Mouse (Mus musculus) left cerebral cortex, postnatal 4 days (tissue): Measurements from ENCODE around the gene Avpr1a. TPM values are rescaled to one million over a fixed set of nuclear protein-coding genes. Genes with fewer than 3 reads are reported as not detected.

Experiments used
- DNase-seq: peaks from one replicate; pipeline ENCODE4 v3.0.0-alpha.2; 2022
- intact Hi-C: fragments of 180-260 bp; cut with DNase I; formaldehyde crosslinking; loops from one replicate; pipeline ENCODE4 v1.15.1; 2025
- total RNA-seq, 2 experiments: library from RNA; stranded (reverse); gene quantifications; 2 replicates each; pipeline ENCODE4 v1.2.3; 2021

Avpr1a gene
- total RNA-seq, result 1 to 10 TPM; 4.6 to 4.8 TPM

DNA sequence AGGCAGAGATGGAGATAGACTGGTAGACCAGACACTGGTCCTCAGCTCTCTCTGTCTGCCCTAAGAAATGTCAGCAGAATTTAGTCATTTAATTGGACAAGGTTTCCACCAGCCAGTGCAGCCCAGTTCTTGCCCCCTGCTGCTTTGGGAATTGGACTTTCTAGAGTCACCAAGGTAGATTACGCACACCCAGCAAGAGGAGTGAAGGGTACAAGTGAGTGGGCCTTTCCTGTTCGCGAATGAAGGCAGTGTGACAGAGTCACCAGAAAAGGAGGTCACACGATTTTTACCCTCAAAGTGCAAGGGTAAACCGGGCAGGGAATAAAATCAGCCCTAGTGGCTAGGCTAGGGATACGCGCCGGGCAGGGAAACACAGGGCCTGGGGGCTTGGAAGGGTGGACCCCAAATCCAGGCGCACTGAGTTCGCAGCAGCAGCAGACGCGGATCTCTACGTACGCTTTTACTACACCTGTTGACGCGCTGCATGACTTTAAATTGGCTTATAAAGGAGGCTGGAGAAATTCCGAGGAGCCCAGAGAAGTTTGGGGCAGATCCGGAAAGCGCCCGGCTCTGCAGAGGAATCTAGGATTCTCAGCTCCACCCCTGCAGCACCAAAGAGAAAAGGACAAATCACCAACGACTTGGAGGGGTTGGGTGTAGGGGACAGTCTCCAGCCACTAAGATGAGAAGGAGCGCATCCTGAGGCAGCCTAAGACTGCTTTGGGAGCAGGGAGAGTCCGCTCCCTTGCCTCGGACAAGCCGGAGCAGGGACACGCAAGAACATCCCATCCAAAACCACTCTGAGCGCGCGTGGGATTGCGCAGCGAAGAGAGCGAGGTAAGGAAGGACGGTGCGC is at the start of gene Avpr1a:
Gene Avpr1a (plus strand): TSS at position 639 of the 856 bp plus-strand sequence.
- intact Hi-C loops, result loop anchor here (5.0 kb wide), 2 partner anchors 266 to 346 kb away; no protein-coding TSS in a partner anchor
- DNase-seq, result no peak

DNA sequence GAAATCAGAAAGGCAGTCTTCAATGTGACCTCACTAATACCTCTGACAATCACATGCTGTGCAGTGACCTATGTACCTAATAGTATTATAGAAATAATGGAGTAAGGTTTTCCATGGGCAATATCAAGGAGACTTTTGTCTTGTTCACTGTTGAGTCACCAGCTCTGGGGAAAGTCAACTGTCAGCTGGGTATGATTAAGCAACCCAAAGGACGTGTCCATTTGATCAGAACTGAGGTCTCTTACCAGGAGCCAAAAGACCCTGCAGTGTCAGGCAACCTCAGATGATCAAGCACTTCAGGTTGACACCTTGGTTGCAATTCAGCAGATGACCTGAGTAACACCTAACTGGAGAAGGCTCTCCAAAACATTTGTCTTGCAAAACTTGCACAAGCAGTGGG is 46.0 kb upstream of the Avpr1a start:
- no peak for DNase-seq
- intact Hi-C loops, result no loop called here

DNA sequence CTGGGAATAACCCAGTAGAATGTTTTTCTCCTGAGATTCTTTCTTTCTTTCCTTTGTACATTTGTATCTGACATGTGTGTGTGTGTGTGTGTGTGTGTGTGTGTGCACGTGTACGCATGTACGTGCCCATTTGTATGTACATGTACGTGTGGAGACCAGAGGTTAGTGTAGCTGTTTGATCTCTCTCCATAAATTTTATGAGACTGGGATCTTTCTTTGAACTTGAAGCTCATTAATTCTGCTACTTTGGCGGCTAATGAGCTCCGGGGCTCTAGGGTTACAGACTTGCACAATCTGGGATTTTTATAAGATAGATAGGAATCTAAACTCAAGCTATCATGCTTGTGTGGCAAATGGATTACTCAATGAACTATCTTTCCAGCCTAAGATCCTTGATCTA is 42.0 kb upstream of the Avpr1a start:
- no peak for DNase-seq
- intact Hi-C loops, result no loop called here

DNA sequence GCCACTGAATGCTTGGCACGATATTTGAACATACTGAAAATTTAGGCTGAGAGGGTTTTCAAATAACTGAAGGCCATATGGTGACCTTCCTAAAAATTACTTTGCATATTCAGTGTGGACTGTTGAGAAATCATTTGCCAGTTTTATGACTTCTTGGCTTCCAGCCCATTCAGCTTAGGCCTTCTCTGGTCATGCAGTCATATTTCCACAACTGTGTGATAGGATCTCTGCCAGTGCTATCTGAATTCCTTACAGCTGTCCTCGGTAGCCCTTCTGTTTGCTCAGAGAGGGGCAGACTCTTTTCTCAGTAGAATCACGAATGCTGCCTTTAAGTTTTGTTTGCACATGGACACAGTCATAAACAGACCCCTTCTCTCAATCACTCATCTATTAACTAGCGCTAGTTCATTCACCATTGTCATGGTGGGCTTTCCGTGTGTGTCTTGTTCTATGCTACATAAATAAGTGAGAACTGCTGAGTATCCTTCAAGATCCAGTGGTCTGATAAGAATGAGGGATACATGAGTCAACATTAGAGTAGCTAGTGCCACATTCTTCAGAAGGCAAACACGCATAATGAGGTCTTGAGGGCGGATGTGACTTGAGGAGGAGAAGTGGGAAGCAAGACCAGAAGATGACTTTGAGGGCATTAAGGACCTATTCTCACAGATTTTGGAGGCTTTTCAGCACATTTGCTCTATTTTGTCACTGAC is 39.4 kb upstream of the Avpr1a start:
- intact Hi-C loops, result no loop called here
- DNase-seq, result no peak

DNA sequence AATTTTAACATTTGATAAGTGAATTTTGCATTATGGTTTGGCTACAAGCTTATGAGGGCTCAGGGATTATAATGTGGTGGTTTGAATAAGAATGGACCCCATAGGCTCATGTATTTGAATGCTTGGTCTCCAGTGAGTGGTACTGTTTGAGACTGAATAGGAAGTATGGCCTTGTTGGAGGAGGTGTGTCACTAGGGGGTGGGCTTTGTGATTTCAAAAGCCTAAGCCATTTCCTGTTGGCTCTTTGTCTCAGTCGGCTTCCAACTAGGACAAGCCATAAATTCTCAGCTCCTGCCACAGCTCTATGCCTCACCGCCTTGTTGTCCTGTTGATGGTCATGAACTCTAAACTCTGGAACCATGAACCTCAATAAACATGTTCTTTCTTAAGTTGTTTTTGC is 37.5 kb upstream of the Avpr1a start:
- intact Hi-C loops, result no loop called here
- DNase-seq, result no peak

DNA sequence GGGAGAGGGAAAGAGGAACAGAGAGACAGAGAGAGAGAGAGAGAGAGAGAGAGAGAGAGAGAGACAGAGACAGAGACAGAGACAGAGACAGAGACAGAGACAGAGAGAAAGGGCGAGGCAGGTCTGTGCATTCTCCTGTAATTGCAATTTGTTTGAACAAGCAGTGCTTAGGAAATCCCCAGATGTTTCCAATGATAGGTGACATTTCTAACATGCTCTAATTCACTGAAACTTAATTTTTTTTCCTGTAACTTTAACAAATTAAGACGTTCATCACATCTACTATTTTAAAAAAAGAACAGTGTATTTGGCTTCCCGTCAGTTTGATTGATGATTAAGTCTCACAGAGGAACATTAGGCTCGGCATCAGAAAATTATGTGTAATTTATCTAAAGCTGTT is 15.6 kb upstream of the Avpr1a start:
- intact Hi-C loops, result no loop called here
- DNase-seq, result no peak

DNA sequence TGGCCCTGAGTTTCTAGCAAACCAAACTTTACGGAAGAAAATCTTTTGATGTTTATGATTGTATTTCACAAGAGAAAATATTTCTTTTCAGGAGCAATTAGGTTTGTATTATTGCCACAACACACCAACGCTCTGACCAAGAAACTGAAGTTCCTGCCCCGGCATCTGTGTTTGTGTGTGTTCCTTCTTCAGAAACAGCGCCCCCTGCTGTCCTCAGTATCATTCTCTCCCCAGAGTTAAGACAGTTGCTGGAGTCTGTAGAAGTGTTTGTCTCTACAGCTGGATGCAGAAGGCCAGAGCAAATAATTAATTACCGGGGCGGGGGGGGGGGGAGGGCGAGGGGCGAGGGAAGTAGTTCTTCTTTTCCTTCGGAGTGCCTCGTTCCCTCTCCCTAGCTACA is 1.0 kb upstream of the Avpr1a start:
- peak; percentile 80 for DNase-seq
- intact Hi-C loops, result loop anchor here (5.0 kb wide), 2 partner anchors 265 to 345 kb away; no protein-coding TSS in a partner anchor

DNA sequence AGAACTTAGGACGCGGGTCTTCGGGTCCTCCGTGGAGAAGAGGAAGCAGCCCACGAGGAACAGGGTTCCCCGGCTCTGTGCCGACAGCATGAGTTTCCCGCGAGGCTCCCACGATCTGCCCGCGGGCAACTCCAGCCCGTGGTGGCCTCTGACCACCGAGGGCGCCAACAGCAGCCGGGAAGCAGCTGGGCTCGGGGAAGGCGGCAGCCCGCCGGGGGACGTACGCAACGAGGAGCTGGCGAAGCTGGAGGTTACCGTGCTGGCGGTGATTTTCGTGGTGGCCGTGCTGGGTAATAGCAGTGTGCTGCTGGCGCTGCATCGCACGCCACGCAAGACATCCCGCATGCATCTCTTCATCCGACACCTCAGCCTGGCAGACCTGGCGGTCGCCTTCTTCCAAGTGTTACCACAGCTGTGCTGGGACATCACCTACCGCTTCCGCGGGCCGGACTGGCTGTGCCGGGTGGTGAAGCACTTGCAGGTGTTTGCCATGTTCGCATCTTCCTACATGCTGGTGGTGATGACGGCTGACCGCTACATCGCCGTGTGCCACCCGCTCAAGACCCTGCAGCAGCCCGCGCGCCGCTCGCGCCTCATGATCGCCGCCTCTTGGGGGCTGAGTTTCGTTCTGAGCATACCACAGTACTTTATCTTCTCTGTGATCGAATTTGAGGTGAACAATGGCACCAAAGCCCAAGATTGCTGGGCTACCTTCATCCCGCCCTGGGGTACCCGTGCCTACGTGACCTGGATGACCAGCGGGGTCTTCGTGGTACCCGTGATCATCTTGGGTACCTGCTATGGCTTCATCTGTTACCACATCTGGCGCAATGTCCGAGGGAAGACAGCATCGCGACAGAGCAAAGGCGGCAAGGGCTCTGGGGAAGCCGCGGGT is 665 bp downstream of the Avpr1a start:
- intact Hi-C loops, result loop anchor here (5.0 kb wide), 2 partner anchors 267 to 347 kb away; no protein-coding TSS in a partner anchor
- DNase-seq, result peak; percentile 30

DNA sequence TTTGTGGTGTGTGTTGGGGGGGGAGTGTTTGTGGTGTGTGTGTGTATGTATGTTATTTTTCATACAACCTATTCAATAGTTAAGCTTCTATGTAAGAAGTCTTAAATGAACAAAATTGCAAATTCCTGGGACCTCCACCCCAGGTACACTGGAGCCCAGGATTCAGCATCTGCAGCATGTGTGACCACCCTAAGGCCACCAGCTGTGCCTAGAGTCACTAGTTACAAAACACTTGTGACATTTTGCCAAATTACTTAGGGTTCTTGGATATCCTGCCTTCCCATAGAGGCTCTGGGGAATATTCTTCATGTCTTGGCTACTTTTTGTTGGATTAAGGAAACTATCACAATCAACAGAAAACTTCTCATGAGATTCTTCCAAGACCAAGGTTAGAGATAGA is 1.6 kb downstream of the Avpr1a start:
- DNase-seq, result no peak
- intact Hi-C loops, result loop anchor here (5.0 kb wide), 2 partner anchors 268 to 348 kb away; no protein-coding TSS in a partner anchor

DNA sequence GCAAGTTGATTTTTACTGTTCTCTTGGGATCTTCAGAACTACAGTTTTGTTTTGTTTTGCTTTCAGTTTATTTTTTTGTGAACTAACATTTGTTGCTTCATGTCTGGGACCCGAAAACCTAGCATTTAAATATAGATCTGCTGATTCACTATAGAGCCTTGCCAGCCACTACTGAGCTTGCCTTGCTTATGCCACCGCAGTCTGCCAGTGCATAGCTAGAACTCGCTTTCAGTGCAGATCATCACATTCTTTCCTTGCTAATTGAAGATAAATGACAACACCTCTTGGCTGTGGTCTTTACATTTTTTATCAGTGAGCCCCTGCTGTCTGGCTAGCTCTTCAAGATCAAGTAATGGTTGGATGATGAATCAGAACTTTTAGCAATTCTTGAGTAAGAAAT is 5.2 kb downstream of the Avpr1a start:
- intact Hi-C loops, result no loop called here
- DNase-seq, result no peak

DNA sequence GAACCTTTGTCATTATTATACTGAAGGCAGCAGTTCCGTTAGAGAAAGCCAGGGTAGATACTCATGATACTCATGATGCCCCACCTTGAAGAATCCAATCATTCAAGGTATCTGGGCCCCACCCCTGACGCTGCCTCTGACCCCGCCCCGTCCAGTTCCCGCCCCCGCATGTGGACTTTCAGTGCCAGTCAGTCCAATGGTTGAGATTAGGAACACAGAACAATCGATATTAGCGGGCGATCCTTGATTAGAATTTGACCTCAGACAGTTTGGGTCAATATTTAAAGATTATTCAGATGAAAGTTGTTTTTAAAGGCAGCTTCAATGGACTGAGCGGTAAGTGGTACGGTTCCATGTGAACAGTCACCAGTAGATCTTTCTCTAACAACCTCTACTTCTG is 7.5 kb downstream of the Avpr1a start:
- intact Hi-C loops, result no loop called here
- DNase-seq, result no peak

DNA sequence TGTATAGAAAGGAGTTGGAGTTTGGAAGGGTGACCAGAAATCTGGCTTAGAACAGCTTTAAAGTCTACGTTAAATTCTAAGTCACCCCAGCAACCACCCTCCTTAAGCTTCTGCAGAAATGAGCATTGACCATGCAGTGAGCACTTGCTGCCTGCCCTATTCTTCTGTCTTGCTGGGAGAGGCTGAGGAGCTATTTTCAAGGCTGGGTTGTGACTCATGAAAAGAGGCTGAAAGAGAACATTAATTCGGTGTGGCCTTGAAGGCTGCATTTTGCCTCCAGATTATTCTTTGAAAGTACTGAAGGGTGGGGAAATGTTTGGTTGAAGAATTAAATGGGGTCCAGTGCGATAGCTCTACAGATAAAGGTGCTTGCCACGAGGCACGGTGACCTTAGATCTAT is 28.5 kb downstream of the Avpr1a start:
- no peak for DNase-seq
- intact Hi-C loops, result no loop called here

DNA sequence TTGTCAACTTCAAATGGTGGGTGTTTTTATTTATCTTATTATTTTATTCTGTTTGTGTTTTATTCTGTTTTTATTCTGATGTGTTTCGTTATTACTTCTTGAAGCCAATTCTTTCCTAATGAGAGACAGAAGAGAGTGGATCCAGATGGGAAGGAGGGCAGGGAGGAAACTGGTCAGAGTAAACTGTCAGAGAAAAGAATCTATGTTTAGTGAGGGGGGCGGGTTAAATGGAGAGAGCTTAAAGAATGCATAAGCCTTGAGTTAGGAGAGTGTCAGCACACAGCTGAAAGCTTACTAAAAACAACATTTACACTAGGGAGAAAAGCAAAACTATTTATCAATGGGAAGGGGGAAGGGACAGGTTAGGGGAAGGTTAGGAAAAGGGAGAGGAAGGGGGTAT is 50.3 kb downstream of the Avpr1a start:
- DNase-seq, result no peak
- intact Hi-C loops, result no loop called here

DNA sequence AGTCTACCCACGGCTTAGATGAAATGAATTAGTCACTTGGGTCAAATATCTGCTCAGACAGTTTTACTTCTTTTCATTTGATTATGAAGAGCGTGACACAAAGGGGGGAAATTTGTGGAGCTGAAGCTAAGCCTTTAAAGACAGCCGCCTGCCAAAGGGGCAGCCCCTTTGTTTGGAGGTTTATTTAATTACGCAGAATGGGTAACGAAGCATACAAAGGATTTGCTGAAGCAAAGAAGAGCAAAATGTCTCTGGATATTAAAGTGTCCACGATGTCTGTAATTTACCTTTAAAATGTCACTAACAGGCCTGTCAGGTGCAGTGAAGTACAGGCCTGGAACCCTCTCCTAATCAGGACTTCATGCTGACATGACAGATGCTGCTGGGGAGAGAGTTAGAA is 51.0 kb downstream of the Avpr1a start:
- intact Hi-C loops, result no loop called here
- no peak for DNase-seq

Other genes with a start within 250 kb of the Avpr1a start
- 10 to 100 TPM; 63.3 to 68.3 TPM for gene Ppm1h, start 230.3 kb downstream of the Avpr1a start, total RNA-seq